Comparison of ENCODE assay signal across 11 mouse cellular contexts in the genomic region with DNA sequence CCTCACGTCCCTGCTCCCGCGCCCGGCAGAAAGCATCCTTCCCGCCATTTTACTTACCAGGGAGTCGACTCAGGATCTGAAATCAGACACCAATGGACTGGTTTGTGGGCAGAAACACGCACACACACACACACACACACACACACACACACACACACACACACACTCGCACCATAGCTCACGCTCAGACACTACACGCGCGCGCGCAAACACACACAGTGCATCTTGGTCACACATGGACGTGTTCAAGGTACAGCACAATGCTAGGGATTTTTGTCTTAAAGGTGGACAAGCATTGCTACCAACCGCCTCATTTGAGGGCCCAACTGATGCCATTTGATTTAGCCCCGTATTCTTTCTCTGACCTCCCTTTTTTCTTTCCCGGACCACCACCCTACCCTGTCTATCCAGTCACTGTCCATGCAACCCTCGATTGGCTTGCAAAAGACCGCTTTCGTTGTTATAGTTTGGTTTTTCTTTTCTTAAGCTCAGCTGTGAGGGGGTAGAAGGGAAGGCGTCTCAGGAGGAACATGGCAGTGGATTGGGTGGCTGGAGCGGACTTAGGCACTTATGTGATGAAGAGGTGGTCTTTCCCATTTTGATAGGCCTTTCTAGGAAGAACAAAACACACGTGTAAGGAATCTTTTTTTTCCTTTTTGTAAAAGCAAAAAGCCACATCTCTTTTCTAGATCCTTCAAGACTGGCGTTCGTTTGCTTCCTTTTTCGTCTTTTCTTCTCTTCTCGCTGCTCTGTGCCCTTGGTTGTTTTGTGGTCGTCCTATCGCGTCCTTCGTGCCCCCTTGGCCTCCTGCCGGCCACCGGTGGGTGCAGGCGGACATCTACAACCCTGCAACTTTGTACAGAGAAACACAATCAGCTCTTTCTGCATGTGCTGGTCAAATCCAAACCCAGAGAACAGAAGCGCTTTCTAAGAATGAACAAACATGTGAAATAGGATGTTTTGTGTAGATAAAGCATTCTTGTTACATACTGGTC. TPM values are rescaled to one million over a fixed set of nuclear protein-coding genes. Genes with fewer than 3 reads are reported as not detected.
DNase-seq lines count a peak whose midpoint lies in the region; ATAC-seq and TF ChIP-seq lines count a peak whose summit lies in the region.
"Had no signal": no experiment of that assay in that cellular context is flagged by ENCODE, and none has a peak within 500 bp of the region (broad histone marks: within the 10 kb centered on the region; RNA-seq: fewer than 3 reads in every experiment).

No protein-coding gene starts in this region.

- peaks cover 94% of the 10 kb centered on the region for H3K27me3 ChIP-seq in heart, embryonic 13.5 days (replicated peaks)
- H3K27me3 ChIP-seq in hindbrain, embryonic 14.5 days (ENCODE audit: control insufficient read depth, insufficient read depth, low read length): peaks cover 92% of the 10 kb centered on the region
- H3K27me3 ChIP-seq in midbrain, embryonic 15.5 days (replicated peaks): peaks cover 74% of the 10 kb centered on the region
- H3K27me3 ChIP-seq: CH12.LX had no signal

- no peaks in the 10 kb centered on the region for H3K9me3 ChIP-seq in heart, embryonic 13.5 days
- H3K9me3 ChIP-seq in hindbrain, embryonic 14.5 days (ENCODE audit: control insufficient read depth, low read length): no peaks in the 10 kb centered on the region
- no peaks in the 10 kb centered on the region for H3K9me3 ChIP-seq in midbrain, embryonic 15.5 days

- H3K36me3 ChIP-seq in heart, embryonic 13.5 days: no peaks in the 10 kb centered on the region
- no peaks in the 10 kb centered on the region for H3K36me3 ChIP-seq in hindbrain, embryonic 14.5 days (replicated peaks; ENCODE audit: control insufficient read depth, insufficient read depth)
- no peaks in the 10 kb centered on the region for H3K36me3 ChIP-seq in midbrain, embryonic 15.5 days (replicated peaks)

- no peak for TF ChIP-seq POLR2A in brain, embryonic 14.5 days (IDR thresholded peaks at IDR 0.05; ENCODE audit: borderline replicate concordance, extremely low read depth, insufficient read depth, insufficient read length, poor library complexity, severe bottlenecking)

- peaks cover 26% of the 10 kb centered on the region for H3K4me1 ChIP-seq in heart, embryonic 13.5 days
- H3K4me1 ChIP-seq in hindbrain, embryonic 14.5 days (replicated peaks; ENCODE audit: control insufficient read depth, insufficient read depth, low read length): 0 out of 2 replicates have a peak, but pooled peaks cover 5% of the 10 kb centered on the region
- peaks cover 23% of the 10 kb centered on the region for H3K4me1 ChIP-seq in midbrain, embryonic 15.5 days

- TF ChIP-seq CTCF in brain, embryonic 14.5 days (IDR thresholded peaks at IDR 0.05; ENCODE audit: borderline replicate concordance, extremely low read depth, insufficient read depth, insufficient read length): no peak

- no peak overlapping the region for H3K27ac ChIP-seq in heart, embryonic 13.5 days (replicated peaks)
- H3K27ac ChIP-seq in hindbrain, embryonic 14.5 days: peak overlapping the region; percentile 69
- no peak overlapping the region for H3K27ac ChIP-seq in midbrain, embryonic 15.5 days

- 4% methylated on average over 36 of the region's 36 CpGs for WGBS in heart, embryonic 13.5 days
- 1% methylated on average over 35 of the region's 36 CpGs for WGBS in hindbrain, embryonic 14.5 days
- 1% methylated on average over 36 of the region's 36 CpGs for WGBS in midbrain, embryonic 15.5 days

- intact Hi-C loops in heart, postnatal 10 days (cut with DNase I): no loop called here

- H3K4me3 ChIP-seq in heart, embryonic 13.5 days: peak overlapping the region; percentile 59
- H3K4me3 ChIP-seq in hindbrain, embryonic 14.5 days (replicated peaks; ENCODE audit: low read length): peak overlapping the region; percentile 31
- H3K4me3 ChIP-seq in midbrain, embryonic 15.5 days: peak overlapping the region; percentile 30; the same call in 1 of the 2 replicates

- H3K4me2 ChIP-seq in heart, embryonic 13.5 days: peak overlapping the region; percentile 90
- H3K4me2 ChIP-seq in hindbrain, embryonic 14.5 days (replicated peaks): peak overlapping the region; percentile 56
- H3K4me2 ChIP-seq in midbrain, embryonic 15.5 days: peak overlapping the region; percentile 53; the same call in 1 of the 2 replicates

- no peak for DNase-seq in heart, postnatal 10 days
- DNase-seq in brain, embryonic 14.5 days (ENCODE audit: low read depth): peak; percentile 76
- DNase-seq in hindbrain, embryonic 14.5 days (ENCODE audit: low spot score): peak; percentile 31
- no peak for DNase-seq in yolk sac, embryonic 10.5 days (ENCODE audit: low spot score)
- no peak for DNase-seq in thymus, postnatal 10 days (ENCODE audit: low spot score in 2 of 2)
- no peak for DNase-seq in kidney, adult 18-20 months
- DNase-seq: kidney, adult 8-10 months; thymus, postnatal 14 days had no signal

- H3K9ac ChIP-seq in heart, embryonic 13.5 days: no peak overlapping the region
- peak overlapping the region; percentile 3; the same call in 1 of the 2 replicates for H3K9ac ChIP-seq in hindbrain, embryonic 14.5 days
- H3K9ac ChIP-seq in midbrain, embryonic 15.5 days: no peak overlapping the region

- ATAC-seq in heart, embryonic 13.5 days (ENCODE audit: extremely low read depth, insufficient number of reproducible peaks, low FRiP score, low TSS enrichment): no peak
- ATAC-seq in hindbrain, embryonic 14.5 days (ENCODE audit: low FRiP score): no peak
- 0 out of 2 replicates have a peak, but pooled peaks have one; percentile 25 for ATAC-seq in midbrain, embryonic 15.5 days (replicated peaks)

RNA-seq across cellular contexts. Expression of gene Otp, which starts 8.9 kb away (rescaled TPM):
- 0.06 TPM in 1 of 2 replicates, not detected in the other for polyA plus RNA-seq in heart, embryonic 13.5 days (2015; fragmentation: Nextera tagmentation; extraction: Ambion mirVana)
- not detected for total RNA-seq in heart, postnatal 10 days (2021)
- 19.3 and 42.9 TPM in 2 replicates for polyA plus RNA-seq in brain, embryonic 14.5 days (2012; rRNA removed)
- polyA plus RNA-seq in hindbrain, embryonic 14.5 days (2014; fragmentation: Nextera tagmentation; extraction: Ambion mirVana): 9.2 and 10.6 TPM in 2 replicates
- polyA plus RNA-seq in midbrain, embryonic 15.5 days (2015; fragmentation: Nextera tagmentation; extraction: Ambion mirVana): 2.3 and 4.7 TPM in 2 replicates
- total RNA-seq: CH12.LX had no signal

Comparison
In these comparisons a context has a peak if more than half of its experiments do, and no peak if none do; other contexts are left out.
1. DNase-seq: peak in brain, embryonic 14.5 days (single experiment) and hindbrain, embryonic 14.5 days (single experiment); none in heart, postnatal 10 days (0 of 2), yolk sac, embryonic 10.5 days (single experiment), thymus, postnatal 10 days (0 of 2) and kidney, adult 18-20 months (single experiment).
2. Peak in every context shown above with its lines, with median percentiles within 50 percentile points of each other: H3K4me2 ChIP-seq and H3K4me3 ChIP-seq.